Mouse (Mus musculus) heart, postnatal 0 days (tissue): ENCODE measurements around the gene Mynn. TPM values are rescaled to one million over a fixed set of nuclear protein-coding genes. Genes with fewer than 3 reads are reported as not detected.
"Not testable (repeated sequence)": the region's sequence is repeated elsewhere in the genome, so short reads cannot be mapped to it uniquely, and the experiment has no call there.

Experiments used
- ATAC-seq: fragments of 200-750 bp; cut with Nextera tagmentation; 2 replicates; pipeline ENCODE4 v1.8.0; 2017; ENCODE audit warnings: low read depth, moderate number of reproducible peaks, moderate library complexity; ENCODE audit not compliant: insufficient read depth
- DNase-seq: peaks from one replicate; pipeline ENCODE4 v3.0.0-alpha.2; 2016; ENCODE audit warnings: low spot score
- H3K27ac ChIP-seq: fragments of 300-500 bp; sonication (generic); 2 replicates; pipeline ENCODE4 v1.5.1; 2014; ENCODE audit warnings: low read depth, mild to moderate bottlenecking
- H3K27me3 ChIP-seq: fragments of 300-500 bp; sonication (generic); 2 replicates; pipeline ENCODE4 v1.6.1; 2014; ENCODE audit warnings: low read length, mixed read lengths; ENCODE audit not compliant: control insufficient read depth, insufficient read depth
- H3K36me3 ChIP-seq: fragments of 300-500 bp; sonication (generic); replicated peaks from 2 replicates; pipeline ENCODE4 v1.6.1; 2014; ENCODE audit warnings: low read length, mixed read lengths; ENCODE audit not compliant: control insufficient read depth, insufficient read depth
- H3K4me1 ChIP-seq: fragments of 300-500 bp; sonication (generic); 2 replicates; pipeline ENCODE4 v1.6.1; 2014; ENCODE audit warnings: antibody characterized with exemption; ENCODE audit not compliant: control insufficient read depth, insufficient read depth
- H3K4me2 ChIP-seq: fragments of 300-500 bp; sonication (generic); 2 replicates; pipeline ENCODE4 v1.6.1; 2014; ENCODE audit warnings: low read depth, mild to moderate bottlenecking, low read length, moderate library complexity
- H3K4me3 ChIP-seq: fragments of 300-500 bp; sonication (generic); 2 replicates; pipeline ENCODE4 v1.5.1; 2014; ENCODE audit warnings: low read depth, low read length
- H3K9ac ChIP-seq: fragments of 300-500 bp; sonication (generic); replicated peaks from 2 replicates; pipeline ENCODE4 v1.6.1; 2014; ENCODE audit warnings: low read depth, low read length, mixed read lengths
- H3K9me3 ChIP-seq: fragments of 300-500 bp; sonication (generic); replicated peaks from 2 replicates; pipeline ENCODE4 v1.6.1; 2016; ENCODE audit warnings: low read length; ENCODE audit not compliant: control insufficient read depth
- CTCF ChIP-seq: IDR thresholded peaks from 2 replicates; pipeline ENCODE4 v1.5.1; 2016; ENCODE audit warnings: antibody characterized with exemption, control low read depth, low read depth
- EP300 ChIP-seq: IDR thresholded peaks from 2 replicates; pipeline ENCODE4 v1.6.1; 2016; ENCODE audit warnings: antibody characterized with exemption, low read depth
- WGBS: fragments of 180-500 bp; shearing (Covaris S2); extraction: QIAGEN DNeasy Blood & Tissue Kit; methylation state at CpG from one replicate; pipeline ENCODE4 v1.1.7; 2014; 5-methylcytosine and 5-hydroxymethylcytosine counted together
- polyA plus RNA-seq: library from polyadenylated mRNA; unstranded; fragments of >200 nt; fragmentation: Nextera tagmentation; extraction: Ambion mirVana; gene quantifications from 2 replicates; pipeline ENCODE4 v1.2.1, GENCODE M21; 2015
- total RNA-seq: library from RNA; depleted of rRNA; stranded (reverse); fragments of >200 nt; gene quantifications from 2 replicates; pipeline ENCODE4 v1.2.3, GENCODE M21; 2014; ENCODE audit warnings: low replicate concordance; rRNA removed

Gene Mynn
- 14.9 and 18.3 TPM in 2 replicates for total RNA-seq
- 15.1 and 17.2 TPM in 2 replicates for polyA plus RNA-seq

DNA sequence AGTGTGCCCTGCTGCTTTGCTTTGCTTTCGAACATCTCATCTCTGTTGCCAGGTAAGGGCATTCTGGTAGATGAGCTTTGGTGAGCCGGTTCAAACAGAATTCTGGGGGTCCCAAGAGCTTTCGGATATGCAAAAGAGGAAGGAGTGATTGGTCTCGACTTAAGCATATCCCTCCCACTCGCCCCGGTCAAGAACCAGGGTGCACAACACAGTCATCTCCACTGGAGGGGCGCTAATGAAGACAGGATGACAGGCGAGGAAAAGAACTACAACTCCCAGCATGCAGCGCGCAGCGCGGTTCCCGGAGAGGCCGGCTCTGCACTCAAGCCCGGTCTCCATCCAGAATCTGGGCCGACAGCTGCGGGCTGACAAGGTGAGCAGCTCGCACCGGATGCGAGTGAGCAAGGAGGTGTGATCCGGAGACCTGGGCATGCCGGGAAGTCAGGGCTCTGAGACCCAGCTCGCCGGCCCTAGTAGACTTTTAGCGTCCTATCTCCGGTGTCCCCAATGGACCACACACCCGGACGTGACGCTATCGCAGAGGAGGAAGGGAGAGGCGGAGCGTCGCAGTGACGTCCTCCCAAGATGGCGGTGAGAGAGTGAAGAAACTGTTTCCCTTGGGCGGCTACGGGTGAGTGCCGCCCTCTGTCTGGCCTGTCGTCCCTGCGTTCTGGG lies at the start of gene Mynn:
Gene Mynn, plus strand, starts transcription at position 1 of the 675 bp plus-strand sequence.
- DNase-seq (peak; percentile 98), ATAC-seq (peak; percentile 93)
- Histone ChIP-seq H3K9me3 (no peaks in the 10 kb centered on the region), H3K4me3 (peak within 1 kb of the TSS; percentile 95), H3K4me2 (peak within 1 kb of the TSS; percentile 75), H3K4me1 (peaks cover 12% of the 10 kb centered on the region), H3K36me3 (peaks cover 26% of the 10 kb centered on the region), H3K9ac (peak within 1 kb of the TSS; percentile 94), H3K27me3 (no peaks in the 10 kb centered on the region), H3K27ac (peak within 1 kb of the TSS; percentile 98)
- no peak for TF ChIP-seq EP300
- TF ChIP-seq CTCF, result peak; percentile 53
- WGBS, result 0% methylated on average over 40 of the region's 40 CpGs

DNA sequence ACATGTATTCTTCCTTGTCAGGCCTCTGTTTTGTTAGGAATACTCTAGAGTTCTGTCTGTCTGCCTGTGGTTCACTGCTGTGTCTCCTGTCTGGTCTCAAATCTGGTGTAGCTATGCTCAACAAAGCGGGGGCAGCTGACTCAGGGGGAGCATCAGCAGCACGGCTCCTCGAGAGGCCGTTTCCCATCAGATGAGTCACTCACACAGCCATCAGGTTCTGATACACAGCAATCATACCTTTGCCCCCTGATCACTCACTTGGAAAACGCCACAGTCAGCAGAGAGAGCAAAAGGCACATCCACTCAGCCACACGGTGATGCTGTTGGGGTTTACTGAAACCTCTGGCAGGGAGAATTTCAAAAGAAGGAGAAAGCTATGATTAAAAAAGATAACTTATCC lies 48.1 kb upstream of the Mynn start:
- DNase-seq (no peak), ATAC-seq (no peak)
- H3K36me3 ChIP-seq, result no peaks in the 10 kb centered on the region

DNA sequence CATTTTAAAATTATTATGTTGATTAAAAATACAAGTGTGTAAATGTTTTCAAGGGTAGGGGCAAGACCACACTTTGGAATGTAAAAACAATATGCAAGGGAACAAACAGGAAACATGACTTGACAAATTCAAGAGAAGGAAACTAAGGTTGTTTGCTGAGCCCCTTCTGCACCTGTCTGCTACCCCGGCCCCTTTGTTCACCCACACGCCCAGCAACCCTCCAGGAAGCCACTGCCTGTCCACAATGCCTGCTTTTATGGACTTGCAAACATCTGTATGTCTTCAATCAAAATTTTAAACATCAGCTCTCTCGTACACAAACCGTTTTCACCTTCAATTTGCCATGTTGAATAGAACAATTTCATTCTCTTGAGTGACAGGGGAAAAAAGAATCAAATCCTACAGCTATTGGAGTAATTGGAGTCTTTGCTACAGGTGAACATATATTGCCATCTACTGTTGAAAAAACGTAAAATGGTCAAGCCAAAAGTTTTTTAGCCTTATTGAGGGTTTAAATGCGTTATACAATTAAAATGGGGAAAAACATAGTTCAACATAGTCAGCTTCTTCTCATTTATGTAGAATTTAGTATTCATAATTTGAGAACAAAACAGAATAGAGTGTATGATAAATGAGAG lies 41.1 kb upstream of the Mynn start:
- TF ChIP-seq CTCF, result peak; percentile 48
- no peak for TF ChIP-seq EP300
- Histone ChIP-seq H3K27ac (no peak overlapping the region), H3K4me2 (no peak overlapping the region), H3K27me3 (no peaks in the 10 kb centered on the region), H3K36me3 (no peaks in the 10 kb centered on the region), H3K4me1 (no peaks in the 10 kb centered on the region), H3K9me3 (no peaks in the 10 kb centered on the region), H3K4me3 (no peak overlapping the region), H3K9ac (no peak overlapping the region)
- DNase-seq, result peak; percentile 21
- ATAC-seq, result no peak
- 45% methylated on average over 6 of the region's 6 CpGs for WGBS

More for the DNA sequence above, 48.1 kb upstream of the Mynn start:
- 66% methylated on average over 6 of the region's 6 CpGs for WGBS
- Histone ChIP-seq H3K9me3 (no peaks in the 10 kb centered on the region), H3K4me2 (no peak overlapping the region), H3K27me3 (no peaks in the 10 kb centered on the region), H3K27ac (no peak overlapping the region), H3K9ac (no peak overlapping the region), H3K4me1 (no peaks in the 10 kb centered on the region), H3K4me3 (no peak overlapping the region)
- no peak for TF ChIP-seq EP300
- no peak for TF ChIP-seq CTCF

DNA sequence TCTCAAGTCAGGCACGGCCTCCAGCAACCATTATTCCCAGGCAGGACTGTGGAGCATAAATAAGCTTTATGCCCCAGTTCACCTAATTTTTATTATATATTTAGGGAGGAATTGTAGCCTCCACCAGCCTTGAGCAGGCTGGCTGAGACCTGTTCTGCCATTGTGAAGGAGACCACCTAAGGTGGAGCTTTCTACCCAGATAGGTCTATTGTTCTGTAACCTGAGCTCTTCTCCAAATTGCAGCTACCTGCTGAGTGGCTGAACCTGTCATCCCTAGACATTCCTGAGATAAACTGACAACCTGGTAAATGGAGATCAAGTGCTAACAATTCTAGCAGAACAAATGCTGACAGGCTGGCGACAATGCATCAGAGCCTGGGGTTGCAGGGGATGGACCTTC lies 35.5 kb upstream of the Mynn start:
- not testable (repeated sequence) for H3K9me3 ChIP-seq, ATAC-seq, H3K9ac ChIP-seq, H3K4me2 ChIP-seq, H3K4me1 ChIP-seq, DNase-seq, H3K27ac ChIP-seq, H3K36me3 ChIP-seq, H3K4me3 ChIP-seq, H3K27me3 ChIP-seq
- WGBS, result 86% methylated on average over 1 of the region's 2 CpGs

DNA sequence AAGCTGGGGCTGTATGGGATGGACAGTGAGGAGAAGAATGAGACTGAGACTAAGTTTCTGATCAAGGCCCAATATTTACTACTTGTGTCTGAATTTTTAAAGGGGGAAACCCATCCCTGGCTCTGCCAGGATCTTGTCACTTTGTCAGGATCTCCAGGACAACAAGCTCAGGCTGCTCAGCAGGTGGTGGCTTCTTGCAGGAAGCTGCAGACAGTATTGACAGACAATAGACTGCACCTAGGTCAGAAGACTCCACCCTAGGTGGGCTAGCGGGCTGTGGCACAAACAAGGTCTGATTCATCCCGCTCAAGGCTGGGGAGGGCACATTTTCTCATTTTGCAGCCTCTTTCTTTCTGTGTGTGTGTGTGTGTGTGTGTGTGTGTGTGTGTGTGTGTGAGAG lies 28.3 kb upstream of the Mynn start:
- Histone ChIP-seq H3K4me3 (no peak overlapping the region), H3K4me2 (no peak overlapping the region), H3K9me3 (no peaks in the 10 kb centered on the region), H3K9ac (no peak overlapping the region), H3K27ac (no peak overlapping the region), H3K36me3 (no peaks in the 10 kb centered on the region), H3K27me3 (no peaks in the 10 kb centered on the region), H3K4me1 (no peaks in the 10 kb centered on the region)
- no peak for TF ChIP-seq CTCF
- TF ChIP-seq EP300, result no peak
- 10% methylated on average over 2 of the region's 2 CpGs for WGBS
- DNase-seq, result no peak
- no peak for ATAC-seq
